Mouse (Mus musculus) MEL (cell line): Measurements from ENCODE around the gene Sgcd. TPM values are rescaled to one million over a fixed set of nuclear protein-coding genes. Genes with fewer than 3 reads are reported as not detected.
"Not testable (repeated sequence)": the region's sequence is repeated elsewhere in the genome, so short reads cannot be mapped to it uniquely, and the experiment has no call there.

Source experiments
- DNase-seq: peaks from one replicate; pipeline ENCODE4 v3.0.0; 2011; ENCODE audit warnings: low read depth, low spot score
- H3K27ac ChIP-seq: 2 replicates; pipeline ENCODE4 v1.5.1; 2012; ENCODE audit warnings: low read depth, mild to moderate bottlenecking, control low read depth, low read length, moderate library complexity; ENCODE audit not compliant: control insufficient read depth
- H3K27me3 ChIP-seq, 2 experiments: fragments of 150-350 bp in 1 of 2; sonication (generic) in 1 of 2; 2 replicates each; pipeline ENCODE4 v1.6.1; 2012; ENCODE audit warnings: low read length in 2 of 2, mild to moderate bottlenecking in 2 of 2, improper control_type of control experiment in 1 of 2, moderate library complexity in 1 of 2; ENCODE audit not compliant: insufficient read depth in 2 of 2, control insufficient read depth in 1 of 2
- H3K36me3 ChIP-seq, 2 experiments: 2 replicates each; pipeline ENCODE4 v1.6.1; 2012 to 2014; ENCODE audit warnings: low read length in 2 of 2, improper control_type of control experiment in 1 of 2, inconsistent platforms in 1 of 2, mild to moderate bottlenecking in 1 of 2; ENCODE audit not compliant: insufficient read depth in 2 of 2, control insufficient read depth in 1 of 2
- H3K4me1 ChIP-seq, 2 experiments: fragments of 150-350 bp in 1 of 2; sonication (generic) in 1 of 2; 2 replicates each; pipeline ENCODE4 v1.6.1; 2012; ENCODE audit warnings: low read length in 2 of 2, improper control_type of control experiment in 1 of 2, mild to moderate bottlenecking in 1 of 2; ENCODE audit not compliant: insufficient read depth in 2 of 2, control insufficient read depth in 1 of 2
- H3K4me3 ChIP-seq, 2 experiments: fragments of 150-350 bp in 1 of 2; sonication (generic) in 1 of 2; 2 replicates each; pipeline ENCODE4 v1.5.1; 2012; ENCODE audit warnings: low read depth in 2 of 2, low read length in 2 of 2, mild to moderate bottlenecking in 2 of 2, moderate library complexity in 2 of 2, control low read depth in 1 of 2, improper control_type of control experiment in 1 of 2; ENCODE audit not compliant: control insufficient read depth in 1 of 2, insufficient read depth in 1 of 2
- H3K79me2 ChIP-seq: 2 replicates; pipeline ENCODE4 v1.6.1; 2012; ENCODE audit warnings: mild to moderate bottlenecking, low read length, moderate library complexity; ENCODE audit not compliant: control insufficient read depth, poor library complexity, insufficient read depth
- H3K9ac ChIP-seq: 2 replicates; pipeline ENCODE4 v1.6.1; 2012; ENCODE audit warnings: low read depth, mild to moderate bottlenecking, control low read depth, low read length, moderate library complexity; ENCODE audit not compliant: control insufficient read depth, poor library complexity, severe bottlenecking
- H3K9me3 ChIP-seq: fragments of 150-350 bp; sonication (generic); replicated peaks from 2 replicates; pipeline ENCODE4 v1.6.1; 2012; ENCODE audit warnings: mild to moderate bottlenecking, low read length, improper control_type of control experiment, moderate library complexity; ENCODE audit not compliant: insufficient read depth
- BHLHE40 ChIP-seq: IDR thresholded peaks from 2 replicates; pipeline ENCODE4 v1.6.1; 2012; ENCODE audit warnings: low read depth, mild to moderate bottlenecking, inconsistent platforms, low read length, improper control_type of control experiment, borderline replicate concordance
- CHD1 ChIP-seq: IDR thresholded peaks from 2 replicates; pipeline ENCODE4 v1.6.1; 2012; ENCODE audit warnings: low read depth, mild to moderate bottlenecking, inconsistent platforms, low read length, improper control_type of control experiment
- CTCF ChIP-seq, 3 experiments: IDR thresholded peaks in 2 of 3; conservative IDR thresholded peaks in 1 of 3; 2 replicates each; pipeline ENCODE4 v1.5.1; 2011 to 2012; ENCODE audit warnings: low read length in 3 of 3, low read depth in 2 of 3, mild to moderate bottlenecking in 2 of 3, improper control_type of control experiment in 1 of 3, inconsistent platforms in 1 of 3, mixed read lengths in 1 of 3, moderate library complexity in 1 of 3; ENCODE audit not compliant: control insufficient read depth in 1 of 3, insufficient read depth in 1 of 3, poor library complexity in 1 of 3, severe bottlenecking in 1 of 3
- E2F4 ChIP-seq: IDR thresholded peaks from 2 replicates; pipeline ENCODE4 v1.6.1; 2011; ENCODE audit warnings: low read depth, low read length, improper control_type of control experiment, borderline replicate concordance
- ELF1 ChIP-seq: IDR thresholded peaks from 2 replicates; pipeline ENCODE4 v1.6.1; 2014; ENCODE audit warnings: low read depth, mild to moderate bottlenecking, inconsistent platforms, low read length, improper control_type of control experiment, moderate library complexity
- GATA1 ChIP-seq: IDR thresholded peaks from 2 replicates; pipeline ENCODE4 v1.6.1; 2011; ENCODE audit warnings: low read depth, low read length, improper control_type of control experiment
- HCFC1 ChIP-seq: IDR thresholded peaks from 2 replicates; pipeline ENCODE4 v1.6.1; 2012; ENCODE audit warnings: low read depth, mild to moderate bottlenecking, inconsistent platforms, low read length, improper control_type of control experiment, moderate library complexity
- JUND ChIP-seq: IDR thresholded peaks from 2 replicates; pipeline ENCODE4 v1.6.1; 2011; ENCODE audit warnings: low read depth, mild to moderate bottlenecking, improper control_type of control experiment, low read length
- KAT2A ChIP-seq: conservative IDR thresholded peaks from 2 replicates; pipeline ENCODE4 v1.6.1; 2012; ENCODE audit warnings: low read depth, low read length, improper control_type of control experiment, inconsistent platforms
- MAFK ChIP-seq: IDR thresholded peaks from 2 replicates; pipeline ENCODE4 v1.6.1; 2011; ENCODE audit warnings: low read depth, mild to moderate bottlenecking, low read length, improper control_type of control experiment, borderline replicate concordance
- MAZ ChIP-seq: IDR thresholded peaks from 2 replicates; pipeline ENCODE4 v1.6.1; 2012; ENCODE audit warnings: low read depth, mild to moderate bottlenecking, inconsistent platforms, low read length, improper control_type of control experiment
- MEF2A ChIP-seq: IDR thresholded peaks from 2 replicates; pipeline ENCODE4 v1.6.1; 2014; ENCODE audit warnings: low read depth, mild to moderate bottlenecking, inconsistent platforms, low read length, improper control_type of control experiment; ENCODE audit not compliant: poor library complexity, insufficient replicate concordance, severe bottlenecking; ENCODE audit errors: extremely low read depth
- MXI1 ChIP-seq: IDR thresholded peaks from 2 replicates; pipeline ENCODE4 v1.6.1; 2011; ENCODE audit warnings: mild to moderate bottlenecking, low read depth, low read length, improper control_type of control experiment
- MYC ChIP-seq: IDR thresholded peaks from 2 replicates; pipeline ENCODE4 v1.6.1; 2011; ENCODE audit warnings: low read depth, mild to moderate bottlenecking, low read length, improper control_type of control experiment, moderate library complexity
- NELFE ChIP-seq: IDR thresholded peaks from 2 replicates; pipeline ENCODE4 v1.6.1; 2011; ENCODE audit warnings: low read depth, low read length, improper control_type of control experiment
- NRF1 ChIP-seq: IDR thresholded peaks from 2 replicates; pipeline ENCODE4 v1.6.1; 2014; ENCODE audit warnings: low read depth, mild to moderate bottlenecking, inconsistent platforms, low read length, improper control_type of control experiment, moderate library complexity; ENCODE audit not compliant: poor library complexity, insufficient read depth, severe bottlenecking
- RCOR1 ChIP-seq: IDR thresholded peaks from 2 replicates; pipeline ENCODE4 v1.6.1; 2012; ENCODE audit warnings: low read depth, mild to moderate bottlenecking, inconsistent platforms, low read length, improper control_type of control experiment
- SIN3A ChIP-seq: IDR thresholded peaks from 2 replicates; pipeline ENCODE4 v1.6.1; 2012; ENCODE audit warnings: low read length, improper control_type of control experiment, inconsistent platforms
- SMC3 ChIP-seq: IDR thresholded peaks from 2 replicates; pipeline ENCODE4 v1.6.1; 2011; ENCODE audit warnings: low read depth, low read length, improper control_type of control experiment
- TAL1 ChIP-seq: IDR thresholded peaks from 2 replicates; pipeline ENCODE4 v1.6.1; 2012; ENCODE audit warnings: mild to moderate bottlenecking, inconsistent platforms, low read length, moderate library complexity, mixed read lengths
- TBP ChIP-seq: IDR thresholded peaks from 2 replicates; pipeline ENCODE4 v1.8.0; 2011; ENCODE audit warnings: low read depth, low read length, improper control_type of control experiment
- TCF12 ChIP-seq: IDR thresholded peaks from 2 replicates; pipeline ENCODE4 v1.6.1; 2014; ENCODE audit warnings: low read depth, mild to moderate bottlenecking, inconsistent platforms, low read length, improper control_type of control experiment, moderate library complexity
- USF1 ChIP-seq: IDR thresholded peaks from 2 replicates; pipeline ENCODE4 v1.6.1; 2014; ENCODE audit warnings: low read depth, mild to moderate bottlenecking, inconsistent platforms, low read length, improper control_type of control experiment, moderate library complexity
- USF2 ChIP-seq, 2 experiments: IDR thresholded peaks; 2 replicates each; pipeline ENCODE4 v1.6.1; 2011 to 2012; ENCODE audit warnings: improper control_type of control experiment in 2 of 2, low read length in 2 of 2, borderline replicate concordance in 1 of 2, inconsistent platforms in 1 of 2, low read depth in 1 of 2, mild to moderate bottlenecking in 1 of 2; ENCODE audit not compliant: insufficient read depth in 1 of 2
- ZMIZ1 ChIP-seq: IDR thresholded peaks from 2 replicates; pipeline ENCODE4 v1.6.1; 2012; ENCODE audit warnings: low read depth, mild to moderate bottlenecking, inconsistent platforms, low read length, improper control_type of control experiment, moderate library complexity
- ZNF384 ChIP-seq: IDR thresholded peaks from 2 replicates; pipeline ENCODE4 v1.6.1; 2012; ENCODE audit warnings: low read depth, mild to moderate bottlenecking, inconsistent platforms, low read length, improper control_type of control experiment
- polyA plus RNA-seq, 2 experiments: library from polyadenylated mRNA; stranded (reverse) in 1 of 2; unstranded in 1 of 2; fragments of >175 nt in 1 of 2; fragments of >200 nt in 1 of 2; gene quantifications; 2 replicates each; pipeline versions ENCODE4 v1.2.1 to v1.2.4; 2012; ENCODE audit warnings: low replicate concordance in 2 of 2, low read depth in 1 of 2; ENCODE audit not compliant: insufficient read length in 2 of 2, insufficient read depth in 1 of 2, missing spikeins in 1 of 2
- total RNA-seq: library from RNA; depleted of rRNA; stranded (reverse); fragments of 300-350 nt; gene quantifications from 2 replicates; pipeline ENCODE4 v1.2.3, GENCODE M21; 2012

The Sgcd gene
- total and polyA plus RNA-seq, 3 experiments = not detected

DNA sequence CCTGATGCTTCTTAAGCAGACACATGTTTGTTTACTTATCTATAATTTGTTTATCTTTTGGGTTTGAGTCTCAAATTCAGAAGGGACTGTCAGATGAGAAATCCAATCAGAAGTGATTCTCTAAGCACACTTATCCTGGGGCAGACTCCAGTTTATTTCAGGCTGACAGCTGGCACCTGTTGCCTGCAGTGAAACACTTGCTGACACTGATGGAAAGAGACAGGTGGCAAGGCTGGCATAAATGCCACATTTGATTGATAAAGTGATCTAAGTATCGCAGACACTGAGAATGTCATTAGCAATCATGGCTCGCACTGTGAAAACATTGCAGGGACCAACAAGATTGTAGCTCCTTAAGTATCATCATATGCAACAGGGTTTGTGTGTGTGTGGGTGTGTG is 222.9 kb downstream of the Sgcd start:
- Histone ChIP-seq H3K4me3 (no peak overlapping the region), H3K9ac (no peak overlapping the region), H3K9me3 (no peaks in the 10 kb centered on the region), H3K4me1 (no peaks in the 10 kb centered on the region), H3K79me2 (no peaks in the 10 kb centered on the region), H3K36me3 (no peaks in the 10 kb centered on the region), H3K27me3 (no peaks in the 10 kb centered on the region), H3K27ac (no peak overlapping the region)
- no peak for DNase-seq
- TF ChIP-seq NELFE (no peak), ELF1 (no peak), E2F4 (no peak), SMC3 (no peak), TCF12 (no peak), GATA1 (no peak), TBP (no peak), MAFK (no peak), CTCF (IDR thresholded peaks at IDR 0.05 in 2 of 3, conservative IDR thresholded peaks at IDR 0.05 in 1 of 3; ENCODE audit: control insufficient read depth in 1 of 3, insufficient read depth in 1 of 3, low read depth in 2 of 3, low read length in 3 of 3, poor library complexity in 1 of 3, severe bottlenecking in 1 of 3) (no peak), CHD1 (no peak), KAT2A (no peak), MEF2A (no peak), MAZ (no peak), USF1 (no peak), SIN3A (no peak)

DNA sequence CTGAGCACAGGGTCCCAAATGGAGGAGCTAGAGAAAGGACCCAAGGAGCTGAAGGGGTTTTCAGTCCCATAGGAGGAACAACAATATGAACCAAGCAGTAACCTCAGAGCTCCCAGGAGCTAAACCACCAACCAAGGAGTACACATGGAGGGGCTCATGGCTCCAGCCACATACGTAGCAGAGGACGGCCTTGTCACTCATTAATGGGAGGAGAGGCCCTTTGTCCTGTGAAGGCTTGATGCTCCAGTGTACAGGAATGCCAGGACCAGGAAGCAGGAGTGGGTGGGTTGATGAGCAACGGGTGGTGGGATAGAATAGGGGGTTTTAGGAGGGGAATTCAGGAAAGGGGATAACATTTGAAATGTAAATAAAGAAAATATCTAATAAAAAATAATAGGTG is 225.2 kb downstream of the Sgcd start:
- not testable (repeated sequence) for H3K4me1 ChIP-seq, H3K36me3 ChIP-seq, H3K9ac ChIP-seq, DNase-seq, H3K9me3 ChIP-seq, H3K27me3 ChIP-seq, H3K27ac ChIP-seq, H3K79me2 ChIP-seq, H3K4me3 ChIP-seq

DNA sequence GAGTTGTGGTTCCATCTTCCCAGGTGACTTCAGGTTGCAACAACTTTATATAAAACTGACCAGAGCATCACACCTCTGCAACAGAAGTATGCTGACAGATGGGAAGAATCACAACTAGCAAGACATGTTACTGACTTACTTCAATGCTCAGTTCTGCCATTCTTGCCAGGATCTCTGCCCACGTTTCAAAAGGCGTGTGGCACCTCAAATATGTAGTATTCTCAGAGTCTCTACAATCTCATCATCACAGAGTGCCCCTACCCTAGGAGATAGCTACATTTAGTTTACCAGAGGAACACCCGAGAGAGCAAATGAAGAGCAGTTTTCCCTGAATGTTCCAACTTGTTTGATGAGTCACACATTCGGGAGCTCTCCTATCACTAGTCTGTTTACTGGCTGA is 229.8 kb downstream of the Sgcd start:
- H3K9ac ChIP-seq = no peak overlapping the region
- no peak overlapping the region for H3K27ac ChIP-seq
- no peak overlapping the region for H3K4me3 ChIP-seq
- H3K79me2 ChIP-seq = no peaks in the 10 kb centered on the region
- no peaks in the 10 kb centered on the region for H3K36me3 ChIP-seq
- no peaks in the 10 kb centered on the region for H3K9me3 ChIP-seq
- no peak for DNase-seq
- no peaks in the 10 kb centered on the region for H3K4me1 ChIP-seq
- no peaks in the 10 kb centered on the region for H3K27me3 ChIP-seq
- TF ChIP-seq HCFC1 (no peak), E2F4 (no peak), TAL1 (no peak), CHD1 (no peak), ZMIZ1 (no peak), CTCF (IDR thresholded peaks at IDR 0.05 in 2 of 3, conservative IDR thresholded peaks at IDR 0.05 in 1 of 3; ENCODE audit: control insufficient read depth in 1 of 3, insufficient read depth in 1 of 3, low read depth in 2 of 3, low read length in 3 of 3, poor library complexity in 1 of 3, severe bottlenecking in 1 of 3) (no peak), JUND (no peak), ZNF384 (no peak), BHLHE40 (no peak), GATA1 (no peak), TBP (no peak), NELFE (no peak), USF2 (IDR thresholded peaks at IDR 0.05; ENCODE audit: borderline replicate concordance in 1 of 2, insufficient read depth in 1 of 2, low read depth in 1 of 2, low read length in 2 of 2) (no peak), MXI1 (no peak), MAFK (no peak), MYC (no peak), NRF1 (no peak), RCOR1 (no peak)
